Mouse (Mus musculus) mouse trophoblast stem cell (cell line): ENCODE measurements around the gene Actn2.

Experiments used
- in situ Hi-C, 2 experiments: fragments of 300-500 bp; cut with MseI, MboI; formaldehyde crosslinking; loops; 2 replicates in 1 of 2; 3 replicates in 1 of 2; pipeline ENCODE4 v1.15.1; 2025

Gene Actn2

DNA sequence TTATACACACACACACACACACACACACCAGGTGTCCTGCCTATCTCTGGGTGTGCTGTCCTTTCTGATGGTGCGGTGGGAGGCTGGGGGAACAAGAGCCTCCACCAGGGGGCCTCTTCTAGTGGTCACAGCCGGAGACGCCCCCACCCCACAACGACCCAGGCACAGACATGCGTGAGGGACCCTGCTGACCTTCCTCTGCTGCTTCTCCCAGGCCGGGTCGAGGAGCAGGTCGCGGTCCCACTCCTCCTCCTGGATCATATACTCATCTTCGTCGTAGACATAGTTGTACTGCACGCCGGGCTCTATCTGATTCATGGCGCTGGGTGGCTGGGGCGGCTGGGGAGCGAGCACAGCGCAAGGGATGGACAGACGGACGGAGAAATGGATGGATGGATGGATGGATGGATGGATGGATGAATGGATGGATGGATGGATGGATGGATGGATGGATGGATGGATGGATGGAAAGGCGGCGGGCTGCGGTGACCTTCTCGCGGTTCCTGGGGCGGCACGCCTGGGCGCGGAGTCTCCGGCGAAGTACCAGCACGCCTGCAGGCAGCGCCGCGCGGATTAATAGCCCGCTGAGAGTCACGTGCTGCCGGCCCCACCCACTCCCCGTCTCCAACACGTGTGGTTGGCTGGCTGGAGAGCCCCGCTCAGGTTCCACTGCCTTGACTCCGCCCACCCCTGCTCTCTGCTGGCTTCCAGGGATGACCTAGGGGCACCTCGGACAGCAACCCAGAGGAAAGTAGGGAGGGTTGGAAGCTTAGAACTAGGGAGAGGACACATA is at the start of gene Actn2:
Gene Actn2, minus strand, starts transcription at position 578 of the 793 bp plus-strand sequence.
- in situ Hi-C loops, result no loop called here

DNA sequence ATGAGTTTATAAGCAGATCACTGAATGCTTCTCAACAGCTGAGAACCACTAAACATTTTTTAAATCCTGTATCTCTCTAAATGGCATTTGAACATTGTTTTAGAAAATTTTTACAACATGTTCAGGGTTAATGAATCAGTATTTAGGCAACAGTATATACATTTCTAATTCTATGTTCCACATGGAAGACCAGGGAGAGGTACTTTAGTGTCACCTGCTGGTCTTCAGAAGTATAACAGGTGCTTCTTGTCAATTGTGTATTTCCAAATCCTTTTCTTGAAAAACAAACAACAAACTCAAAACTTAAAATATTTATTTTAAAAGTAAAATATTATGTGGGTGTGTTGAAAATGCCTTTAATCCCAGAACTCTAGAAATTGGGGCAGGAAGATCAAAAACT is 45.7 kb upstream of the Actn2 start:
- in situ Hi-C loops, result loop anchor here (10.0 to 25.0 kb wide), 2 partner anchors 91 to 174 kb away; no protein-coding TSS in a partner anchor

DNA sequence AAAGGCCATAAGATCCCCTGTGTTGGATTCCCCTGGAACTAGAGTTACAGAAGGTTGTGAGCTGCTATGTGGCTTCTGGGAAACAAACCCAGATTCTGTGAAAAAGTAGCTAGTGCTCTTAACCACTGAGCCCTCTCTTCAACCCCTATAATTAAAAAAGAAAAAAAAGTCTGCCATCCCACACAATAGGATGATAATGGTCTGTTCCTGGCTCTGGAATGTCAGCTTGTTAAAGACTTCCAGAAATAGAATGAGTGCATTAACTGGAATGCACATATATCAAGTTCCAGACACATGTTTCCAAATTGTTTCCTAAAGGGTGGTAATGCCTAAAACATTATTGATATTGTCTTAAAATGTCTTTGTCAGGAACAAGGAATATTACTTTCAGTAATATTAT is 44.2 kb upstream of the Actn2 start:
- in situ Hi-C loops, result loop anchor here (5.0 to 25.0 kb wide), 3 partner anchors 87 to 172 kb away; no protein-coding TSS in a partner anchor

DNA sequence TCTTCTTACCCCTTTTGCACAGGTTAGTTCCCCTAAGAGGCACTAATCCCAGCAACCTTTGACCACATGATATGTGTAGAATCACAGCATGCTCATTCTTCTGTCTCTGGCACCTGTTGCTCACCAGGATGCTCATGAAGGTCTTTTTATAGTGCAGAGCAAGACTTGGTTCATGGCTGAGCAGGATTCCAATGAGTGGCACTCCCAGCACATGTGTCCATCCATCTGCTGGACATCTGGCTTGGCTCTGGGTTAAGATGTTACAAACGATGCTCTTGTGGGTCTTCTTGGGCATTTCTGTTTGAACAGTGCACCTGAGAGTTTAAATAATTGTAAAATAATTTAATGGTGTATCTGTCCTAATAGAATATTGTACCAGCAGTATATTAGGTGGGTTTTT is 36.2 kb upstream of the Actn2 start:
- in situ Hi-C loops, result loop anchor here (25.0 kb wide), 1 partner anchor 164 kb away; no protein-coding TSS in a partner anchor

DNA sequence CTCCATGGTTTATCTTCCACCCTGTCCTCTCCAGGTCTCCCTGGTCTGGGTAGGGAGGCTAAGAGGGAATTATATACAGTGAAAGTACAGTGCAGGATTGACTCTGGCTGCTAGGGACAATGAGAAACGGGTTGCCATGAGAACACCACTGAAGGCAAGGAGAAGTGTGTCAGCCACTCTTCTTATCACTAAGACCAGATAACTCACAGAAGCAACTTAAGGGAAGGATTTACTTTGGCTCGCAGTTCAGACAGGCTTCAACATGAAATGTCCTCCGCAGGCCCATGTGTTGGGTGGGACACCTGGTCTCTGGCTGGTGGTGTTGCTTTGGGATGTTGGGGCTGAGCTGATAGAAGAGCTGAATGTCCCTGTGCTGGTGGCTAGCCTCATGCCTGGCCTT is 32.2 kb upstream of the Actn2 start:
- in situ Hi-C loops, result no loop called here

DNA sequence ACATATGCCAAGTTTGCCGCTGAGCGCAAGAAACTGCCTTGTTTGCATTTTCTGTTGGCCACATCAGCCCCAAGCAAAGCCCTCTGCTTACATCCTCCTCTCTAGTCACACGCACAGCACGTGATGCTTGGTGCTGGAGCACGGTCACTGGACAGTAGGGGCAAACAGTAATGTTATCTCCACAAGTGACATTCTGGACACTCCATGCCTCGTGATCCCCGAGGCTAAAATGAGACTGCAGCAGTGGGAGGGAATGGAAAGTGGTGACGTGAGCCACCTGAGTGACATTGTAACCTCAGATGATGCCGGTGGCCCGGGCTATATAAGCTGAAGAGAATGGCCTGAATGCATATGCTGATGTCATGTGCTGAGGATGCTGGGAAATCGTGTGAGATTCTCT is 29.4 kb upstream of the Actn2 start:
- in situ Hi-C loops, result no loop called here

DNA sequence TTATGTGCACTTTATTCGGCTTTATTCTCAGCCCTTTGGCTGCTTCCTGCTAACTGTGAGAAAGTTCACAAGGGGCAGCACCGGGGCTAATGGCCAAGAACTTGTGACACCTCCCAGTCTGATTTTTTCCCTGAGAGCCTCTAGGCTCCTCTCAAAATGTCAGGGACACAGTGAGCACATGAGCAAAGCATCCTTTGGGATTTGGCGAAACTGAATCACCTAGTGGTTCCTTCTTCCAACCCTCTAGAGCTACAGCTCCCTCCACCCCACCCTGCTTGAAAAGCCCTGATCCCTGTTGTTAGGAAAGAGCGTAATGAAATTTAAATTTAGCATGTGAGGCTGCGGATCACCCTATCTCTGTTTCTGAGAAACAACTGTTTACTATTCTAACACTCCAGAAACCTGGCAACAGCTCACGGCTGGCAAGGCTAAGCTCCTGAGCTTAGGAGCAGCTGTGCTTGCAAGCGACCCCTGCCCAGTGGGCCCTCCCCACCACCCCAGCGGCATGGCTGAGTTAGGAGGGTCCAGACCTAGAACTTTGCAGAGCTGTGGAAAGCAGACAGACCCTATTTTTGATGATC is 28.6 kb upstream of the Actn2 start:
- in situ Hi-C loops, result no loop called here

DNA sequence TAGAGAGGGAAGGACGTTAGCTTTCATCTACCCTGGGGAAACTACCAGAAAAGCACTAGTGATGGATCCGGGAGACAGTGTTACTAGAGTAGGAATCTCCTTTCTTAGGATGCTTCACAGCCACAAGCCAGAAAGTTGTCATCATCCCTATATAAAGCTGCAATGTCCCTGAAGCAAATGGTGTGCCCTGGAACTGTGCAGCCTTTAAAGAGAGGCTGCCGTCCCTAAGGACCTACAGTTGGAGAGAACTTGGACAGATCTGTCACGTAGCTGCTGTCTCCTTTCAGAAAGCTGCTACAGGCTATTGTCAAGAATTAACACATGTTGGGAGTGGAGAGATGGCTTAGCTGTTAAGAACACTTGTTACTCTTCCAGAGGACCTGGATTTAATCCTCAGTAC is 20.9 kb upstream of the Actn2 start:
- in situ Hi-C loops, result no loop called here

DNA sequence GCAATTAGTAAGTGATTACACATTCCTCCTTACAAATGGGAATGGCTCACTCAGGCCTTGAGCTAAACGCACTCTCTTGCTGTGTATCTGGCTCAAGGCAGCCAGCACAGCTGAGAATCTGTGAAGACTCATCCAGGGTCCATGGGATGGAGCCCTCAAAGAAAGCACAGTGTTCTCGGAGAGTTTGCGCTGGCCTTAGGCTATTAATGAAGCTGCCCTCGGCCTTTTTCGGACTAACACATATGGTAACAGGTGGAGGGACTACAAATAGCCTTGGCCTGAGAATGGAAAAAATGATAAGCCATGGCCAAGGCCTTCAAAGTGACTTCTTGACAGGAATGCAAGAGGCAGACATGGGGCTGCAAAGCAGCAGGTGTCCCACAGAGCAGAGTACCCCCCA is 17.0 kb upstream of the Actn2 start:
- in situ Hi-C loops, result no loop called here

DNA sequence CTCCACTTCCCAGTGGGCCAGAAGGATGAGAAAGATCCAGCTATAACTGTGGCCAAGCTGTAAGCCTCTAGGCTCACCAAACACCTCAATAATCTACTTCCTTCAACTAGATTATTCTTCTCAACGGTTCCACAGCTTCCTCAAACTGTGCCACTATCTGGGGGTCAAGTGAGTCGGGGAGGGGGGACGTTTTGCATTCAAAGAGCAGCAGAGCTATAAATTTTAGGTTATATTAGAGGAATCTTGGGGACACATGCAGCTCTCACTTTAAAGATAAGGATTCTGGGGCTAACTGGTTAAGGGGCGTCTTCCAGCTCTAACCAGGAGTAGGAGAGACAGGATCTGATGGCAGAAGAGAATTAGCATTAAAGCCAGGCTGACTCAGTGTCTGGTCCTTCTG is 15.6 kb upstream of the Actn2 start:
- in situ Hi-C loops, result no loop called here

DNA sequence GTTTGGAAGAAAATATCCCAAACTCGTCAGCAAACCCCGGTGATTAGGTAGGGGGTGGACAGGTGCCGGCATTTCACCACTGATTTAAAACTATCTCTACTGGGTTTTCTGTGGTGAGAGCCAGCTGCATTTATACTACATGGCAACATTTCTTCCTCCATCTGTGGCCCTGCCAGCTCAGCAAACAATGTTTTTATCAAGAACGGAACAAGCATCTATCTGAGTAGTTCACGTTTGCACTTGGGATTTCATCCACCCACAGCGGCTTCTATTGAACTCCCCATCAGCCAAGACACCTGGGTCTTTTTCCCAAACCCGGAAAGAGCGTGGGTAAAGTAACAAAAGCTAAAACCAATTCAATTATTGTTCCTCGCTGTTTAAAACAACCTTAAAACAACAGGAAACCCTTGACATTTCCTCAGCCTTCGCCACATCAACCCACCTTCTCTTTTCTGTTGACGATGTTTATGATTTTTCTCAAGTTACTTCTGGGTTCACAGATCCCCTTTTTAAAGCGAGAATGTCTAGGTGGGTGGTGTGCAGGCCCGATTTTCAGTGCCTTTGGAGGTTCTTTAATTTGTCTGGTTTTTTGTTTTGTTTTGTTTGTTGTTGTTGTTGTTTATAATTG is 8.8 kb upstream of the Actn2 start:
- in situ Hi-C loops, result no loop called here

DNA sequence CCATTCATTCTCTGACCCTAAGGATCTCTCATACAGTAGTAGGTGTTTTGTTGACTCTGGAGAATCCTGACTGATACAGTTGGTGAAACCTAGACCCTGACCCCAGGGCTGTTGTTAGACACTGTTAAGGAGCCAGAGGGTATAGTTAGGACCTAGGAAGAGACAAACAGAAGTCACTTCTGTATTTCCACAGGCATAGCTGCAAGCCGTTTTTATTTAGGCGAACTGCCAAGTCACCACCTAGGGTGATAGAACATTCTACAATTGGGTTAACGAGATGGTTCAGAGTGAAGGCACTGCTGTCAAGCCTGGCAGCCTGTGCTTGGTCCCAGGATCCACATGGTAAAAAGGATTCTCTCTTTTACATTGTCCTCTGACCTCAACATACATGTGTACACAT is 6.3 kb upstream of the Actn2 start:
- in situ Hi-C loops, result no loop called here

DNA sequence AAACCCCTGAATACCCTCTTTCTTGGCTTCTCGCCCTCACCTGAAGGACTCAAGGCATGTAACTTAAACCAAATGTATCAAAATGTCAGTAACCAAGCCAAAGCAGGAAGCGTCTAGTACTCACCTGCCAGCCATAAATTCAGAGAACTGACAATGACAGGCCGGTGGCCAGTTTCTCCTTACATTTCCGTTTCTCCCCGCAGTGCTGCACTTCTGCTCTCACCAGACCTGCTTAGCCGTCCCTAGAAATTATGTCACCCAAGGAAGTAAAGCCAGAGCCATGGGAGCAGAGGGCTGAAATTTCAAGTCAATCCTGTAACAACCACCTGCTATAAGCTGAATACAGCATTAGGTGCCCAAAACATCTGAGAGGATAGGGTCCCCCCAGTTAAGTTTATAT is 887 bp upstream of the Actn2 start:
- in situ Hi-C loops, result no loop called here

DNA sequence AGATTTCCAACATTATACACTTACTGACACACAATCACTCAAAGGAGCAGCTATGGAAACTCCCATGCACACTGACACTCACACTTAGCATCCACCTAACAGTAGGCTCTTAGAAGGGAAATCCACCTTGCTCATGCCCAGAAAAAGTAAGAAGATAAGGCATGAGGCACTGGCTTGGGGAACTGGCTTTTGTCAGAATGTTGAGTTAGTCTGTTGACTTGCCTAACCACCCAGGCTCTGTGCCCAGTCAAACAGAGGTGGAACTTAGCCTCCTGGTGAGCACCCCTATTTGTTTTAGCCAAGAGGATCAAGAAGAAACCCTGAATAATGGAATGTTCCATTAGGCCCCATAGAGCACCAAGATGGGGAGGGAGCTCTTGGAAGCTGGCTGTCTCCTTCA is 1.1 kb downstream of the Actn2 start:
- in situ Hi-C loops, result no loop called here

DNA sequence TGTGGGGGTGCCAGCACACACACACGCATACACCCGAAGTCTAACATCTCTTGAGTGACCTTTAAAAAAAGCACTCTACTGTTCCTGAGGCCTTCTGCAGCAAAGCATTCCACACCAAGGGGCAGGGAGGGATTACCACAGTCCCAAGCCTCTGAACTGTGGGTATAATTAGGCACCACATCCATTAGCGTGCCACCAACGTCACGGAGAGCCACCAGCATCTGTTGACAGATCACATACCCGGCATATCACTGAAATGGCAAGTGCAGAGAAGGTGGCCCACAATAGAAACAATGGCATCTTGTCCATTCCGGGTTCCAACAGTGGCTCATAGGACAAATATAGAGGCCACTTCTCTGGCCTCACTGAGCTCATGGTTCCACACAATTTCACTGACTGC is 2.8 kb downstream of the Actn2 start:
- in situ Hi-C loops, result no loop called here

DNA sequence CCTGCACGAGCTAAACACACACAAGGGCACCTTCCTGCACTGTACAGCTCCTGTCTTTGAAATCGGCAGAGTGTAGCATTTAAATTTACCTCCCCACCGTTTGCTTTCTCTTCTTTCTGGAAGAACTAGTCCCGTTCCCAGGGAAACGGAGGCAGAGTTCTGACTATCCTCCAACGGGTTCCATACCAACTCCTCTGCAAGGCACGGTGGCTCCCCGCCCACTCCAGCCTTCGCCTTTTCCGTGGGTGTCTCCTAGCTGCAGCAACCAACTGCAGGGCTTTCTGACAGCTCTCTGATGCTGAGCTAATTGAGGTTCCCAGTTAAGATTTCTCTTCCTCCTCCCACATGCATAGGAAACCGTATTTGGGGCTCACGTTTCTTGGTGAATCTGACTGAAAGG is 6.5 kb downstream of the Actn2 start:
- in situ Hi-C loops, result no loop called here

DNA sequence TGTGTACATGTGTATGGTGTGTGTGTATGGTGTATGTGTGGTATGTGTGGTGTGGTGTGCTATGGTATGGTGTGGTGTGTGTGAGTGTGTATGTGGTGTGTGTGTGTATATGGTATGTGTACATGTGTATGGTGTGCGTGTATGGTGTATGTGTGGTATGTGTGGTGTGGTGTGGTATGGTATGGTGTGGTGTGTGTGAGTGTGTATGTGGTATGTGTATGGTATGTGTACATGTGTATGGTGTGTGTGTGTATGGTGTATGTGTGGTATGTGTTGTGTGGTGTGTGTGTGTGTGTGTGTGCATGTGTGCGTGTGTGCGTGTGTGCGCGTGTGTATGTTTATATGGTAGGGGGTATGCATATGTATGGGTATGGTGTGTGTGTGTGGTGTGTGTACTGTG is 9.0 kb downstream of the Actn2 start:
- in situ Hi-C loops, result no loop called here

DNA sequence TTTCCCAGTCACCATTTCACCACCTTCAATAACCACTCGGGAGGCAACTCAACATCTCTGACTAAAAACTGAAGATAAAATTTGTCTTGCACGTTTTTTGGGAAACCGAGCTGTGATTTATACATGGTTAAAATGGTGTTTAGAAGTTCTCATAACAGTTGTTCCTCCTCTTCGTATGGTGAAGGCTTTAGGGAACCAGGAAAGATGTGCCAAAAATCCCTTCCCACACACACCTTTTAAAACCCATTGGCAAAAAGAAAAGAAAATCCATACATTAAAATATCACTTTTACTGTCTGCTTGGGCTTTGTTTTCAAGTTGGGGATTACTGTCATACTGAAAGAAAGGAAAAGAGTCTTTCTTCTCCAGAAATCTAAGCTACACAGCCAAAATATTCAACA is 12.2 kb downstream of the Actn2 start:
- in situ Hi-C loops, result no loop called here

DNA sequence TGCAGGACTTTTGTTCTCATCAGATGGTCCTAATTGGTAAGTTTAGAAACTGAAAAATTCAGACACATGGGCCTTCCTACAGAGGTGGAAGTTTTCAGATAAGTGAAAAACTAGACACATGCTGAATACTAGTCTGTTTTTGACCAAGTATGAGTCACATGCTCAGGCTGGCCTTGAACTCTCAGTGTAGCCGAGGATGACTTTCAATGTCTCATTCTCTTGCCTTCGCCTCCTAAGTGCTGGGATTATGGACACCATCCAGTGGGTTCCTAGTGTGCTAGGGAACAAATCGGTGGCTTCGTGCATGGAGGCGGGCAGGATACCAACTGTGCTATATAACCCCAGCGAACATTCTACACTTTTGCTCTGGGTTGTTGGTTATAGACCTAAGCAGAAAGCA is 13.0 kb downstream of the Actn2 start:
- in situ Hi-C loops, result no loop called here

DNA sequence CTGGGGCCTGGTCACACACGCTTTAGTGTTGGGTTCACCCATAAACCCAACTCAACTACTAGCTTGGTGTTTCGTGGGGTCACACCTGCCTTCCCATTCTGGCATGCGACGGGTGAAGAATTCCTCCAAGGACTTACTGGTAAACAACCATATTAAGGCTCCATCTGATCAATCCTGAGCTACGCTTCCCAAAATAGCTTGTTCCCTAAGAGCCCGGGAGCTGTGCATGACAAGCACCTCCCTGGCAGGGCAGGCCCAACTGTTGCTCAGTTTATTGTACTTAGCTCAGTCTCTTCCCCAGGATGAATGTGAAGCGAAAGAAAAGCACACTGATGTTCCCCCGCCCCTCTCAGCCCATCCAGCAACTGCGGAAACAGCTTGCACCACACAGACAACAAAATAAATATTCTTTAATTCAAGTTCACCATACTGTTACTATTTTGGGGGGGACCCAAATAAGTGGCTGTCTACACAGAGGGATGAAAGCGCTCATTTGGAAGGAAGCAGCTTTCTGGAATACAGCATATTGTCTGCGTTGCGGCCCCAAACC is 17.4 kb downstream of the Actn2 start:
- in situ Hi-C loops, result no loop called here

DNA sequence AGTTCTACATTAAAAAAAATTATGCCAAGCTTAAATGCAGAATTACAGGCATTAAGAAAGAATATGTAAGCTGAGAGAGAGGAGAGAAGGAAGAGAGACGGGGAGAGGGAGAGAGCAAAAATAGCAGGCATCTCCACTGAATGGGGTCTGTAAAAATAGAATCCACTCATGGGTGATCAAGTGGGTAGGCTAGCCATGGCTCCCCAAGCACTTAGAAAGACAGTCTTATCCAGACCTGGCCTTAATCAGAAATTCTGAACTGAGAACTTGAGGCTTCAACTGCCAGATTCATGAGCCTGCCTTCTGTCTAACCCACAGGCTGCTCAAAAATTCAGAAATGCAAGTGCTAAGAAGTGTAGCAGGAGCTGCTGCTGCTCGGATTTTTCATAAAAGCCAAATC is 20.4 kb downstream of the Actn2 start:
- in situ Hi-C loops, result no loop called here

DNA sequence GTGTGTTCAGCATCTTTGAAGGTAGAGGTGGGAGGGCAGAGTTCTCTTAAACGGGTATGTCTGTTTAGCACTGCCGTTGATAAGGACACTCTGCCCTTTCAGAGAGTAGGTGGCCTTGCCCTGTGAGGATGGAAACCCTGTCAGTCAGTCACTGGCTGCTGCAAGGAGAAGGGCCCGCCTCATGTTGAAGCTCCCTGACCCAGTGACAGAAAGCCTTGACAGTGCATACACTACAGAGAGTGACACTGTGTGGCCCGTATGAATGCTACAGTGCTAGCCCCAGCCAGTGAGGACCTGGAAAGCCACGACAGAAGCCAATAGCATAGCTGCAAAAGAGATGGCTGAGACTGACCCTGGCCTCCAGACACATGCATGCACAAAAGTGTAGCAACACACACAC is 22.5 kb downstream of the Actn2 start:
- in situ Hi-C loops, result no loop called here
